Mouse (Mus musculus) cerebellum, postnatal 10 days (tissue): ENCODE measurements at regions not wholly inside any gene's neighbourhood (a gene's known extent, or its start where the extent isn't known, plus 50 kb on each side); places are given as distances from the start of the nearest gene placed in this dataset.

Experiments used
- DNase-seq, 2 experiments: peaks; one replicate each; pipeline ENCODE4 v3.0.0; 2021; ENCODE audit warnings: mixed read lengths in 2 of 2

GRCm38 (mm10) chr16:84039946-84040345 lies 475.0 kb upstream of the A730009L09Rik start:
- DNase-seq, result peak; percentile 89 to 92

GRCm38 (mm10) chr16:84042010-84042449 lies 472.9 kb upstream of the A730009L09Rik start:
- peak; percentile 95 for DNase-seq

- no peak for DNase-seq
Measured at GRCm38 (mm10) chr16:84045333-84045732, 469.6 kb upstream of the A730009L09Rik start.
